Mouse (Mus musculus) MEL (cell line): ENCODE measurements around the gene Npm3. TPM values are rescaled to one million over a fixed set of nuclear protein-coding genes. Genes with fewer than 3 reads are reported as not detected.

ENCODE experiments used
- DNase-seq: peaks from one replicate; pipeline ENCODE4 v3.0.0; 2011; ENCODE audit warnings: low read depth, low spot score
- H3K27ac ChIP-seq: 2 replicates; pipeline ENCODE4 v1.5.1; 2012; ENCODE audit warnings: low read depth, mild to moderate bottlenecking, control low read depth, low read length, moderate library complexity; ENCODE audit not compliant: control insufficient read depth
- H3K27me3 ChIP-seq, 2 experiments: fragments of 150-350 bp in 1 of 2; sonication (generic) in 1 of 2; 2 replicates each; pipeline ENCODE4 v1.6.1; 2012; ENCODE audit warnings: low read length in 2 of 2, mild to moderate bottlenecking in 2 of 2, improper control_type of control experiment in 1 of 2, moderate library complexity in 1 of 2; ENCODE audit not compliant: insufficient read depth in 2 of 2, control insufficient read depth in 1 of 2
- H3K36me3 ChIP-seq, 2 experiments: 2 replicates each; pipeline ENCODE4 v1.6.1; 2012 to 2014; ENCODE audit warnings: low read length in 2 of 2, improper control_type of control experiment in 1 of 2, inconsistent platforms in 1 of 2, mild to moderate bottlenecking in 1 of 2; ENCODE audit not compliant: insufficient read depth in 2 of 2, control insufficient read depth in 1 of 2
- H3K4me1 ChIP-seq, 2 experiments: fragments of 150-350 bp in 1 of 2; sonication (generic) in 1 of 2; 2 replicates each; pipeline ENCODE4 v1.6.1; 2012; ENCODE audit warnings: low read length in 2 of 2, improper control_type of control experiment in 1 of 2, mild to moderate bottlenecking in 1 of 2; ENCODE audit not compliant: insufficient read depth in 2 of 2, control insufficient read depth in 1 of 2
- H3K4me3 ChIP-seq, 2 experiments: fragments of 150-350 bp in 1 of 2; sonication (generic) in 1 of 2; 2 replicates each; pipeline ENCODE4 v1.5.1; 2012; ENCODE audit warnings: low read depth in 2 of 2, low read length in 2 of 2, mild to moderate bottlenecking in 2 of 2, moderate library complexity in 2 of 2, control low read depth in 1 of 2, improper control_type of control experiment in 1 of 2; ENCODE audit not compliant: control insufficient read depth in 1 of 2, insufficient read depth in 1 of 2
- H3K79me2 ChIP-seq: 2 replicates; pipeline ENCODE4 v1.6.1; 2012; ENCODE audit warnings: mild to moderate bottlenecking, low read length, moderate library complexity; ENCODE audit not compliant: control insufficient read depth, poor library complexity, insufficient read depth
- H3K9ac ChIP-seq: 2 replicates; pipeline ENCODE4 v1.6.1; 2012; ENCODE audit warnings: low read depth, mild to moderate bottlenecking, control low read depth, low read length, moderate library complexity; ENCODE audit not compliant: control insufficient read depth, poor library complexity, severe bottlenecking
- H3K9me3 ChIP-seq: fragments of 150-350 bp; sonication (generic); replicated peaks from 2 replicates; pipeline ENCODE4 v1.6.1; 2012; ENCODE audit warnings: mild to moderate bottlenecking, low read length, improper control_type of control experiment, moderate library complexity; ENCODE audit not compliant: insufficient read depth
- CHD2 ChIP-seq: IDR thresholded peaks from 2 replicates; pipeline ENCODE4 v1.6.1; 2011; ENCODE audit warnings: low read length, improper control_type of control experiment
- CTCF ChIP-seq, 3 experiments: IDR thresholded peaks in 2 of 3; conservative IDR thresholded peaks in 1 of 3; 2 replicates each; pipeline ENCODE4 v1.5.1; 2011 to 2012; ENCODE audit warnings: low read length in 3 of 3, low read depth in 2 of 3, mild to moderate bottlenecking in 2 of 3, improper control_type of control experiment in 1 of 3, inconsistent platforms in 1 of 3, mixed read lengths in 1 of 3, moderate library complexity in 1 of 3; ENCODE audit not compliant: control insufficient read depth in 1 of 3, insufficient read depth in 1 of 3, poor library complexity in 1 of 3, severe bottlenecking in 1 of 3
- GATA1 ChIP-seq: IDR thresholded peaks from 2 replicates; pipeline ENCODE4 v1.6.1; 2011; ENCODE audit warnings: low read depth, low read length, improper control_type of control experiment
- HCFC1 ChIP-seq: IDR thresholded peaks from 2 replicates; pipeline ENCODE4 v1.6.1; 2012; ENCODE audit warnings: low read depth, mild to moderate bottlenecking, inconsistent platforms, low read length, improper control_type of control experiment, moderate library complexity
- MAZ ChIP-seq: IDR thresholded peaks from 2 replicates; pipeline ENCODE4 v1.6.1; 2012; ENCODE audit warnings: low read depth, mild to moderate bottlenecking, inconsistent platforms, low read length, improper control_type of control experiment
- MEF2A ChIP-seq: IDR thresholded peaks from 2 replicates; pipeline ENCODE4 v1.6.1; 2014; ENCODE audit warnings: low read depth, mild to moderate bottlenecking, inconsistent platforms, low read length, improper control_type of control experiment; ENCODE audit not compliant: poor library complexity, insufficient replicate concordance, severe bottlenecking; ENCODE audit errors: extremely low read depth
- NELFE ChIP-seq: IDR thresholded peaks from 2 replicates; pipeline ENCODE4 v1.6.1; 2011; ENCODE audit warnings: low read depth, low read length, improper control_type of control experiment
- NRF1 ChIP-seq: IDR thresholded peaks from 2 replicates; pipeline ENCODE4 v1.6.1; 2014; ENCODE audit warnings: low read depth, mild to moderate bottlenecking, inconsistent platforms, low read length, improper control_type of control experiment, moderate library complexity; ENCODE audit not compliant: poor library complexity, insufficient read depth, severe bottlenecking
- POLR2AphosphoS2 ChIP-seq: IDR thresholded peaks from 2 replicates; pipeline ENCODE4 v1.6.1; 2011; ENCODE audit warnings: low read length, improper control_type of control experiment
- RAD21 ChIP-seq: IDR thresholded peaks from 2 replicates; pipeline ENCODE4 v1.6.1; 2011; ENCODE audit warnings: mild to moderate bottlenecking, low read depth, low read length, improper control_type of control experiment
- RCOR1 ChIP-seq: IDR thresholded peaks from 2 replicates; pipeline ENCODE4 v1.6.1; 2012; ENCODE audit warnings: low read depth, mild to moderate bottlenecking, inconsistent platforms, low read length, improper control_type of control experiment
- SIN3A ChIP-seq: IDR thresholded peaks from 2 replicates; pipeline ENCODE4 v1.6.1; 2012; ENCODE audit warnings: low read length, improper control_type of control experiment, inconsistent platforms
- SMC3 ChIP-seq: IDR thresholded peaks from 2 replicates; pipeline ENCODE4 v1.6.1; 2011; ENCODE audit warnings: low read depth, low read length, improper control_type of control experiment
- TBP ChIP-seq: IDR thresholded peaks from 2 replicates; pipeline ENCODE4 v1.8.0; 2011; ENCODE audit warnings: low read depth, low read length, improper control_type of control experiment
- ZC3H11A ChIP-seq: IDR thresholded peaks from 2 replicates; pipeline ENCODE4 v1.6.1; 2012; ENCODE audit warnings: low read depth, mild to moderate bottlenecking, inconsistent platforms, low read length, improper control_type of control experiment
- polyA plus RNA-seq, 2 experiments: library from polyadenylated mRNA; stranded (reverse) in 1 of 2; unstranded in 1 of 2; fragments of >175 nt in 1 of 2; fragments of >200 nt in 1 of 2; gene quantifications; 2 replicates each; pipeline versions ENCODE4 v1.2.1 to v1.2.4; 2012; ENCODE audit warnings: low replicate concordance in 2 of 2, low read depth in 1 of 2; ENCODE audit not compliant: insufficient read length in 2 of 2, insufficient read depth in 1 of 2, missing spikeins in 1 of 2
- total RNA-seq: library from RNA; depleted of rRNA; stranded (reverse); fragments of 300-350 nt; gene quantifications from 2 replicates; pipeline ENCODE4 v1.2.3, GENCODE M21; 2012

The Npm3 gene
- total and polyA plus RNA-seq, 3 experiments: 426 to 602 TPM; not detected in 1

GRCm38 (mm10) chr19:45733564-45733963, 15.8 kb downstream of the Npm3 start:
- Histone ChIP-seq H3K27ac (no peak overlapping the region), H3K27me3 (peaks cover 6 to 10% of the 10 kb centered on the region in 2 experiments), H3K9me3 (no peaks in the 10 kb centered on the region), H3K4me3 (no peak overlapping the region), H3K4me1 (0 out of 4 replicates have a peak, but pooled peaks cover 0 to 6% of the 10 kb centered on the region in 2 experiments), H3K9ac (no peak overlapping the region), H3K79me2 (no peaks in the 10 kb centered on the region), H3K36me3 (no peaks in the 10 kb centered on the region)
- DNase-seq: no peak
- no peak for TF ChIP-seq TBP
- TF ChIP-seq NRF1: no peak
- TF ChIP-seq MAZ: no peak

GRCm38 (mm10) chr19:45731658-45732057, 17.7 kb downstream of the Npm3 start:
- no peak overlapping the region for H3K9ac ChIP-seq

GRCm38 (mm10) chr19:45730042-45730441, 19.3 kb downstream of the Npm3 start:
- DNase-seq: no peak
- Histone ChIP-seq H3K27me3 (peaks cover 6 to 8% of the 10 kb centered on the region in 2 experiments), H3K27ac (no peak overlapping the region)

More at GRCm38 (mm10) chr19:45731658-45732057, 17.7 kb downstream of the Npm3 start:
- H3K9me3 ChIP-seq: no peaks in the 10 kb centered on the region
- H3K27me3 ChIP-seq: peaks cover 6 to 8% of the 10 kb centered on the region in 2 experiments
- no peaks in the 10 kb centered on the region for H3K4me1 ChIP-seq
- DNase-seq: no peak
- H3K79me2 ChIP-seq: no peaks in the 10 kb centered on the region
- no peak overlapping the region for H3K27ac ChIP-seq
- H3K4me3 ChIP-seq: no peak overlapping the region
- no peaks in the 10 kb centered on the region for H3K36me3 ChIP-seq
- TF ChIP-seq HCFC1: no peak
- TF ChIP-seq NELFE: no peak
- no peak for TF ChIP-seq RAD21
- TF ChIP-seq SIN3A: no peak
- no peak for TF ChIP-seq MEF2A
- TF ChIP-seq CHD2: no peak
- TF ChIP-seq NRF1: no peak
- TF ChIP-seq RCOR1: no peak
- TF ChIP-seq, all 39 proteins: peak for 0

More at GRCm38 (mm10) chr19:45730042-45730441, 19.3 kb downstream of the Npm3 start:
- no peak overlapping the region for H3K4me3 ChIP-seq
- H3K36me3 ChIP-seq: no peaks in the 10 kb centered on the region
- H3K79me2 ChIP-seq: no peaks in the 10 kb centered on the region
- H3K9ac ChIP-seq: no peak overlapping the region
- H3K9me3 ChIP-seq: no peaks in the 10 kb centered on the region
- no peak for TF ChIP-seq CTCF (IDR thresholded peaks at IDR 0.05 in 2 of 3, conservative IDR thresholded peaks at IDR 0.05 in 1 of 3; ENCODE audit: control insufficient read depth in 1 of 3, insufficient read depth in 1 of 3, low read depth in 2 of 3, low read length in 3 of 3, poor library complexity in 1 of 3, severe bottlenecking in 1 of 3)
- TF ChIP-seq POLR2AphosphoS2: no peak
- TF ChIP-seq SMC3: no peak
- no peak for TF ChIP-seq GATA1
- no peak for TF ChIP-seq ZC3H11A
- TF ChIP-seq CHD2: no peak
- TF ChIP-seq NRF1: no peak
- H3K4me1 ChIP-seq: no peaks in the 10 kb centered on the region
